Comparison of ENCODE assay signal across 7 mouse cellular contexts in the genomic region with DNA sequence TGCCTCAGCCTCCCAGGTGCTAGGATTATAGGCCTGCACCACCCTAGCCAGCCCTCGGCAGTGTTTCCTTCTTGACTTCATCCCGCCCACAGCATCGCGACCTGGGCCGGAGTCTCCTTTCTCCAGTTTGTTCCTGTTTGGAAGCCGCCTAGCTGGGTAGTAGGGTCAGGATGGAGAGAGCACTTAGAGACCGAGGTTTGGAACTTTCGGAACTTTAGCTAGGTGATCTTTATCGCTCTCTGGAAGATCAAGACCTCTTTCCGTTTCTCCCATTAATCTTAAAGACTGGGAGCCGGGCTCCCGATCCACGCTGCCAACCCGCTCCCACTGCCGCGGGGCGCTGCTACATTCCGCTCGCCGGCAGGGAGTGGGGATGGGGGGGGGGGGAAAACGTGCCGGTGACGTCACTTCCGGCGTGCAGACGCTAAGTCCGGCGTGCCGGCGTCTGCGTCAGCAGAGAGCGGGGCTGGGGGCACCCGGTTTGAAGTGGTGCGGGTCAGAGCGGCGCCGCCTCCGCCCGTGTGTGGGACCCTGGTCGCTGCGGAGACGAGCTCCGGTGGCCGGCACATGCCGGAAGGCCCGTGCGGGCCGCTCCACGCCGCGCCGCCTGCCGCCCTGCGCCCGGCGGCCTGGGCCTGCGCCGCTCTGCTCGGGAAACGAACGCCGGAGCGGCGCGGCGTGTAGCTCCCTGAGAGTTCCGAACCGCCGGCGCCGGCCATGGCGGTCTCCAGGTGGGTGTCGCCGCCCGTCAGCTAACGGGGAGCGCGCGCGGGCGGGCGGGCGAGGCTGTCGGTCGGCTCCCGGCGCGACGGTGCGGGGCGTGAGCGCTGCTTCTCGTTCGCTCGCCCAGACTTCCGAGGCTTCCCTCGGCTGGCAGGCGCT. TPM values are rescaled to one million over a fixed set of nuclear protein-coding genes. Genes with fewer than 3 reads are reported as not detected.
DNase-seq lines count a peak whose midpoint lies in the region; ATAC-seq lines count a peak whose summit lies in the region.

Gene Btaf1 (plus strand): TSS at position 409 of the 882 bp plus-strand sequence.

- peak; percentile 96 for ATAC-seq in intestine, embryonic 16.5 days
- ATAC-seq in midbrain, embryonic 13.5 days: peak; percentile 99

- intact Hi-C loops in gastrocnemius, postnatal 36 days (cut with DNase I): no loop called here

- H3K36me3 ChIP-seq in intestine, embryonic 16.5 days (ENCODE audit: control insufficient read depth, insufficient read depth, low read length): no peaks in the 10 kb centered on the region
- H3K36me3 ChIP-seq in limb, embryonic 10.5 days: 0 out of 2 replicates have a peak, but pooled peaks cover 2% of the 10 kb centered on the region
- no peaks in the 10 kb centered on the region for H3K36me3 ChIP-seq in midbrain, embryonic 13.5 days

- peak within 1 kb of the TSS; percentile 95 for H3K4me3 ChIP-seq in intestine, embryonic 16.5 days (ENCODE audit: low read length)
- peak within 1 kb of the TSS; percentile 93 for H3K4me3 ChIP-seq in limb, embryonic 10.5 days
- H3K4me3 ChIP-seq in midbrain, embryonic 13.5 days (replicated peaks): peak within 1 kb of the TSS; percentile 95

- peak within 1 kb of the TSS; percentile 94 for H3K27ac ChIP-seq in intestine, embryonic 16.5 days (ENCODE audit: low read length)
- H3K27ac ChIP-seq in limb, embryonic 10.5 days: peak within 1 kb of the TSS; percentile 95
- H3K27ac ChIP-seq in midbrain, embryonic 13.5 days: peak within 1 kb of the TSS; percentile 95

- no peaks in the 10 kb centered on the region for H3K9me3 ChIP-seq in intestine, embryonic 16.5 days (ENCODE audit: control insufficient read depth, low read length)
- H3K9me3 ChIP-seq in limb, embryonic 10.5 days (replicated peaks): no peaks in the 10 kb centered on the region
- no peaks in the 10 kb centered on the region for H3K9me3 ChIP-seq in midbrain, embryonic 13.5 days

- H3K27me3 ChIP-seq in intestine, embryonic 16.5 days (replicated peaks; ENCODE audit: control insufficient read depth, insufficient read depth, low read length): no peaks in the 10 kb centered on the region
- H3K27me3 ChIP-seq in limb, embryonic 10.5 days (ENCODE audit: low read depth, poor library complexity, severe bottlenecking): no peaks in the 10 kb centered on the region
- H3K27me3 ChIP-seq in midbrain, embryonic 13.5 days: peaks cover 3% of the 10 kb centered on the region; the same call in 1 of the 2 replicates

- peak within 1 kb of the TSS; percentile 83 for H3K4me2 ChIP-seq in intestine, embryonic 16.5 days (ENCODE audit: low read depth, low read length)
- H3K4me2 ChIP-seq in midbrain, embryonic 13.5 days (replicated peaks): peak within 1 kb of the TSS; percentile 76

- peaks cover 10% of the 10 kb centered on the region for H3K4me1 ChIP-seq in intestine, embryonic 16.5 days (ENCODE audit: control insufficient read depth, insufficient read depth, low read length)
- peaks cover 19% of the 10 kb centered on the region for H3K4me1 ChIP-seq in limb, embryonic 10.5 days
- H3K4me1 ChIP-seq in midbrain, embryonic 13.5 days (replicated peaks): peaks cover 27% of the 10 kb centered on the region

- peak within 1 kb of the TSS; percentile 94 for H3K9ac ChIP-seq in intestine, embryonic 16.5 days (ENCODE audit: low read depth, low read length)
- peak within 1 kb of the TSS; percentile 85 for H3K9ac ChIP-seq in midbrain, embryonic 13.5 days (replicated peaks)

- peak; percentile 80 for DNase-seq in adrenal gland, adult 8-10 months
- DNase-seq in embryo, embryonic 11.5 days (ENCODE audit: low read depth, low spot score): peak; percentile 88
- peak; percentile 69 to 76 for DNase-seq in gastrocnemius, postnatal 36 days
- peak; percentile 96 for DNase-seq in limb, embryonic 10.5 days (ENCODE audit: low spot score)
- DNase-seq in spleen, adult 18-20 months: peak; percentile 79 to 83

- WGBS in intestine, embryonic 16.5 days: under 1% methylated on average over 88 of the region's 98 CpGs
- under 1% methylated on average over 97 of the region's 98 CpGs for WGBS in limb, embryonic 10.5 days
- WGBS in midbrain, embryonic 13.5 days: under 1% methylated on average over 92 of the region's 98 CpGs

RNA-seq across cellular contexts. Expression of gene Btaf1, which starts in this region (rescaled TPM):
- 10 to 100 TPM; 20.8 to 28.6 (median 27.2) TPM for total RNA-seq in adrenal gland, adult 8-10 months (2022)
- 1 to 10 TPM; 7.3 to 7.9 TPM for total RNA-seq in gastrocnemius, postnatal 36 days (2021)
- polyA plus RNA-seq in intestine, embryonic 16.5 days (2015; fragmentation: Nextera tagmentation; extraction: Ambion mirVana): 5.8 and 6.3 TPM in 2 replicates
- 14.9 and 16.2 TPM in 2 replicates for polyA plus RNA-seq in limb, embryonic 10.5 days (2016; fragmentation: Nextera tagmentation; extraction: Ambion mirVana)
- polyA plus RNA-seq in midbrain, embryonic 13.5 days (2015; fragmentation: Nextera tagmentation; extraction: Ambion mirVana): 11.4 and 12.3 TPM in 2 replicates

Comparison
In these comparisons a context has a peak if more than half of its experiments do, and no peak if none do; other contexts are left out.
1. Peak in every context shown above with its lines: DNase-seq, ATAC-seq, H3K4me3 ChIP-seq and H3K27ac ChIP-seq.